Mouse (Mus musculus) heart, postnatal 0 days (tissue): ENCODE results near the gene Ccpg1. TPM values are rescaled to one million over a fixed set of nuclear protein-coding genes. Genes with fewer than 3 reads are reported as not detected.

Experiments
- ATAC-seq: fragments of 200-750 bp; cut with Nextera tagmentation; 2 replicates; pipeline ENCODE4 v1.8.0; 2017; ENCODE audit warnings: low read depth, moderate number of reproducible peaks, moderate library complexity; ENCODE audit not compliant: insufficient read depth
- DNase-seq: peaks from one replicate; pipeline ENCODE4 v3.0.0-alpha.2; 2016; ENCODE audit warnings: low spot score
- H3K27ac ChIP-seq: fragments of 300-500 bp; sonication (generic); 2 replicates; pipeline ENCODE4 v1.5.1; 2014; ENCODE audit warnings: low read depth, mild to moderate bottlenecking
- H3K27me3 ChIP-seq: fragments of 300-500 bp; sonication (generic); 2 replicates; pipeline ENCODE4 v1.6.1; 2014; ENCODE audit warnings: low read length, mixed read lengths; ENCODE audit not compliant: control insufficient read depth, insufficient read depth
- H3K36me3 ChIP-seq: fragments of 300-500 bp; sonication (generic); replicated peaks from 2 replicates; pipeline ENCODE4 v1.6.1; 2014; ENCODE audit warnings: low read length, mixed read lengths; ENCODE audit not compliant: control insufficient read depth, insufficient read depth
- H3K4me1 ChIP-seq: fragments of 300-500 bp; sonication (generic); 2 replicates; pipeline ENCODE4 v1.6.1; 2014; ENCODE audit warnings: antibody characterized with exemption; ENCODE audit not compliant: control insufficient read depth, insufficient read depth
- H3K4me2 ChIP-seq: fragments of 300-500 bp; sonication (generic); 2 replicates; pipeline ENCODE4 v1.6.1; 2014; ENCODE audit warnings: low read depth, mild to moderate bottlenecking, low read length, moderate library complexity
- H3K4me3 ChIP-seq: fragments of 300-500 bp; sonication (generic); 2 replicates; pipeline ENCODE4 v1.5.1; 2014; ENCODE audit warnings: low read depth, low read length
- H3K9ac ChIP-seq: fragments of 300-500 bp; sonication (generic); replicated peaks from 2 replicates; pipeline ENCODE4 v1.6.1; 2014; ENCODE audit warnings: low read depth, low read length, mixed read lengths
- H3K9me3 ChIP-seq: fragments of 300-500 bp; sonication (generic); replicated peaks from 2 replicates; pipeline ENCODE4 v1.6.1; 2016; ENCODE audit warnings: low read length; ENCODE audit not compliant: control insufficient read depth
- CTCF ChIP-seq: IDR thresholded peaks from 2 replicates; pipeline ENCODE4 v1.5.1; 2016; ENCODE audit warnings: antibody characterized with exemption, control low read depth, low read depth
- EP300 ChIP-seq: IDR thresholded peaks from 2 replicates; pipeline ENCODE4 v1.6.1; 2016; ENCODE audit warnings: antibody characterized with exemption, low read depth
- WGBS: fragments of 180-500 bp; shearing (Covaris S2); extraction: QIAGEN DNeasy Blood & Tissue Kit; methylation state at CpG from one replicate; pipeline ENCODE4 v1.1.7; 2014; 5-methylcytosine and 5-hydroxymethylcytosine counted together
- polyA plus RNA-seq: library from polyadenylated mRNA; unstranded; fragments of >200 nt; fragmentation: Nextera tagmentation; extraction: Ambion mirVana; gene quantifications from 2 replicates; pipeline ENCODE4 v1.2.1, GENCODE M21; 2015
- total RNA-seq: library from RNA; depleted of rRNA; stranded (reverse); fragments of >200 nt; gene quantifications from 2 replicates; pipeline ENCODE4 v1.2.3, GENCODE M21; 2014; ENCODE audit warnings: low replicate concordance

Ccpg1 gene
- total and polyA plus RNA-seq, 2 experiments from 2014 or later: 8.3 to 27.2 TPM

GRCm38 (mm10) chr9:72961959-72962358, 23.3 kb upstream of the Ccpg1 start:
- no peaks in the 10 kb centered on the region for H3K27me3 ChIP-seq
- TF ChIP-seq CTCF (no peak), EP300 (no peak)
- no peaks in the 10 kb centered on the region for H3K36me3 ChIP-seq
- 63% methylated on average over 15 of the region's 15 CpGs for WGBS
- H3K9ac ChIP-seq: no peak overlapping the region
- H3K27ac ChIP-seq: no peak overlapping the region
- no peak for ATAC-seq
- DNase-seq: no peak
- no peaks in the 10 kb centered on the region; the same call in 1 of the 2 replicates for H3K4me1 ChIP-seq
- no peak overlapping the region for H3K4me2 ChIP-seq
- no peak overlapping the region for H3K4me3 ChIP-seq
- no peaks in the 10 kb centered on the region for H3K9me3 ChIP-seq

DNA sequence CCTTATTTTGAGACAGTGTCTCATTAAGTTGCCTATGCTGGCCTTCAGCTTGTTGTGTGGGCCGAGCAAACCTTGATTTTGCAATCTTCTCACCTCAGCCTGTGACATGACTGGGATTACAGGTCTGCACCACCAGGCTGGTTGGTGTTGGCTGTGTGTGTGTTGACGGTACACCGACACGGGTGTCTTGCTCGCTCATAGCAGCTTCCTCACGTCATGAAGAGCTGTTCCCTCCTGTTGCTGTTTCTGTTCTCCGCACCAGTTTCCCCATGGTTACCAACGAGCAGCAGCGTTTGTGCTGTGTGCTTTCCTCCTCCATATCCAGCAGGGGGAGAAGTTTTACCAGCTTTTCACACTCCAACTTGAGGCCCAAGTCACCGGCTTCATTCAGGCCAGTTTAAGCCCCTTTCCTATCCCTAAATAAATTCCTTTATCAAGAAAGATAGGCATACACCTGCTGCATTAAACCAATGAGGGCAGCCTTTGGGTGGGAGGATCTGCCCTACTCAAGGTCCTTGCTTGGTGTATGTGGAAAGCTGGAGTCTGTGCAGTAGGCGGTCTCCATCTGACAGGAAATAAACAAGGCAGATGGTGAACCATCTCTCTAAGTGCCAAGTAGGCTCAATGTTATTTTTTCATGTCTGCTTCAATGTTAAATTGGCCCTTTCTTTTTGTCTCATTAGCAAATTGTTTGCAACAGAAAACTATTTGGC, 16.7 kb upstream of the Ccpg1 start:
- Histone ChIP-seq H3K4me1 (no peaks in the 10 kb centered on the region), H3K4me3 (no peak overlapping the region), H3K9ac (no peak overlapping the region), H3K36me3 (no peaks in the 10 kb centered on the region), H3K27ac (no peak overlapping the region), H3K4me2 (no peak overlapping the region), H3K9me3 (no peaks in the 10 kb centered on the region), H3K27me3 (no peaks in the 10 kb centered on the region)
- DNase-seq (peak; percentile 71), ATAC-seq (peak; percentile 73)
- 26% methylated on average over 11 of the region's 11 CpGs for WGBS
- peak; percentile 70 for TF ChIP-seq CTCF
- no peak for TF ChIP-seq EP300

DNA sequence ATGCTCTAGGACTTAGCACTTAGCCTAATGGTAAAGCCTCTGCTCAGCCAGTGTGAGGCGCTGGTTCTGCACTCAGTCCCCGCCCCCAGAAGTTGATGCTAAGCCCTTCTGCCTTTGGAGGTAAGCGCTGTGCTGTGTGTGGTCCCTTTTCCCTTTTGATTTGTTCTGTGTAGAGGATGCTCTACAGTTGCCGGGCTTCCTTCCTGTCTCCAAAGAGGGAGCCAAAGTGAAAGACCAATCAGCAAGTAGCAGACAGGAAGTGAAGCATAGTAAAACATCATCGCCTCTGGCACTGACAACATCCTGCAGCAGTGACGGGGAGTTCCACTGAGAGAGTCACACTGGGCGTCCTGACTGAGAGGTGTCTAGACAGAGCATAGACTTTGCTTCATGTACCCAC, 15.4 kb upstream of the Ccpg1 start:
- Histone ChIP-seq H3K4me2 (no peak overlapping the region), H3K9ac (no peak overlapping the region), H3K9me3 (no peaks in the 10 kb centered on the region), H3K4me3 (no peak overlapping the region), H3K4me1 (no peaks in the 10 kb centered on the region), H3K27me3 (no peaks in the 10 kb centered on the region), H3K36me3 (no peaks in the 10 kb centered on the region), H3K27ac (no peak overlapping the region)
- no peak for TF ChIP-seq EP300
- no peak for TF ChIP-seq CTCF
- DNase-seq (peak; percentile 31), ATAC-seq (peak; percentile 41; the same call in 1 of the 2 replicates)
- 62% methylated on average over 7 of the region's 7 CpGs for WGBS

DNA sequence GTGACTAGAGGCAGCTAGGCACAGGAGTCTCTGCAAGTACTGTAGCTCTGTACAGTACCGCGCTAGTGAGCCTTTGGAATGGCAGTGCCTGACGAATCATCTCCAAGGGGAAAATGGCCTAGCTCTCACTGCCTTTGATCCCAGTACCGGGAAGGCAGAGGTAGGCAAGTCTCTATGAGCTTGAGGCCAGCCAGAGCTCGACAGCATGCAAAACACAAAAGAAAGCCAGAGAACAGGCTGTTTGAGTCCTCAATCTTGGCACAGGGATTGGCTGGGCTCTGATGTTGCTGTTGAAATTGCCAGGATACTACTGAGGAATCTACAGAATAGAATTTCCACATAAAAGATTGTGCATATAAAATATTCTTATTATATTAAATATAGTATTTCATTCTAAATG, 12.8 kb upstream of the Ccpg1 start:
- ATAC-seq (no peak), DNase-seq (no peak)
- Histone ChIP-seq H3K9me3 (no peaks in the 10 kb centered on the region), H3K27ac (no peak overlapping the region), H3K4me3 (no peak overlapping the region), H3K36me3 (no peaks in the 10 kb centered on the region), H3K4me1 (no peaks in the 10 kb centered on the region), H3K27me3 (no peaks in the 10 kb centered on the region), H3K9ac (no peak overlapping the region), H3K4me2 (no peak overlapping the region)
- no peak for TF ChIP-seq EP300
- no peak for TF ChIP-seq CTCF
- WGBS: 83% methylated on average over 5 of the region's 5 CpGs

- no peak overlapping the region for H3K4me3 ChIP-seq
- H3K9me3 ChIP-seq: no peaks in the 10 kb centered on the region
- TF ChIP-seq EP300 (no peak), CTCF (no peak)
These were observed 12.2 kb upstream of the Ccpg1 start for GRCm38 (mm10) chr9:72972984-72973383.

GRCm38 (mm10) chr9:72974734-72975133, 10.5 kb upstream of the Ccpg1 start:
- H3K9ac ChIP-seq: no peak overlapping the region
- H3K27me3 ChIP-seq: no peaks in the 10 kb centered on the region
- TF ChIP-seq CTCF (no peak), EP300 (no peak)
- no peak overlapping the region for H3K4me3 ChIP-seq
- no peak overlapping the region for H3K27ac ChIP-seq
- no peak for DNase-seq
- H3K9me3 ChIP-seq: no peaks in the 10 kb centered on the region
- H3K4me1 ChIP-seq: no peaks in the 10 kb centered on the region
- WGBS: 85% methylated on average over 5 of the region's 5 CpGs
- H3K4me2 ChIP-seq: no peak overlapping the region
- no peak for ATAC-seq
- H3K36me3 ChIP-seq: no peaks in the 10 kb centered on the region

More at GRCm38 (mm10) chr9:72972984-72973383, 12.2 kb upstream of the Ccpg1 start:
- Histone ChIP-seq H3K36me3 (no peaks in the 10 kb centered on the region), H3K4me2 (no peak overlapping the region), H3K9ac (no peak overlapping the region), H3K27me3 (no peaks in the 10 kb centered on the region), H3K27ac (no peak overlapping the region), H3K4me1 (no peaks in the 10 kb centered on the region)
- ATAC-seq (no peak), DNase-seq (no peak)
